In genomic region chr4:119415072-119415753, GRCm38 (mm10) we compare ENCODE assay signal across 8 mouse cellular contexts. TPM values are rescaled to one million over a fixed set of nuclear protein-coding genes. Genes with fewer than 3 reads are reported as not detected.
DNase-seq lines count a peak whose midpoint lies in the region; ATAC-seq and TF ChIP-seq lines count a peak whose summit lies in the region.

Gene Ccdc30 (minus strand): TSS chr4:119415521.

- peaks cover 2 to 11% of the 10 kb centered on the region in 2 experiments; a peak in 2 of 4 replicates for H3K4me1 ChIP-seq in ES-E14 (ENCODE audit: control insufficient read depth in 2 of 2, insufficient read depth in 2 of 2, low read length in 2 of 2, poor library complexity in 1 of 2)
- no peaks in the 10 kb centered on the region for H3K4me1 ChIP-seq in cerebellum, adult 2 months (ENCODE audit: control insufficient read depth, insufficient read depth, low read length)
- H3K4me1 ChIP-seq in lung, adult 2 months (ENCODE audit: control insufficient read depth, insufficient read depth, low read length) = peaks cover 4% of the 10 kb centered on the region
- peaks cover 16% of the 10 kb centered on the region; the same call in 1 of the 2 replicates for H3K4me1 ChIP-seq in neural tube, embryonic 14.5 days (ENCODE audit: control insufficient read depth, insufficient read depth, low read length)
- H3K4me1 ChIP-seq in testis, adult 2 months (ENCODE audit: control insufficient read depth, insufficient read depth, low read length) = peaks cover 6% of the 10 kb centered on the region

- TF ChIP-seq CTCF in cerebellum, adult 2 months (IDR thresholded peaks at IDR 0.05; ENCODE audit: borderline replicate concordance, insufficient read depth, low read depth, low read length) = no peak
- no peak for TF ChIP-seq CTCF in lung, adult 2 months (IDR thresholded peaks at IDR 0.05; ENCODE audit: insufficient read depth, low read length)
- no peak for TF ChIP-seq CTCF in testis, adult 2 months (IDR thresholded peaks at IDR 0.05; ENCODE audit: control insufficient read depth, insufficient read depth, insufficient replicate concordance, low read depth, low read length)

- DNase-seq in ES-E14 (ENCODE audit: low read depth, low spot score) = peak; percentile 91
- DNase-seq in cerebellum, adult 2 months = peak; percentile 91 to 92
- peak; percentile 95 for DNase-seq in layer of hippocampus, adult 8-10 months (ENCODE audit: low spot score in 2 of 2)
- DNase-seq in lung, adult 2 months = peak; percentile 79

- H3K4me2 ChIP-seq in neural tube, embryonic 14.5 days (ENCODE audit: low read depth, low read length) = peak within 1 kb of the TSS; percentile 72

- no peaks in the 10 kb centered on the region for H3K27me3 ChIP-seq in cerebellum, adult 2 months (ENCODE audit: control insufficient read depth, insufficient read depth, low read length)
- no peaks in the 10 kb centered on the region for H3K27me3 ChIP-seq in neural tube, embryonic 14.5 days (ENCODE audit: control insufficient read depth, insufficient read depth, low read length)
- H3K27me3 ChIP-seq in testis, adult 2 months (ENCODE audit: control insufficient read depth, insufficient read depth, low read length) = no peaks in the 10 kb centered on the region

- H3K9ac ChIP-seq in ES-E14 (ENCODE audit: insufficient read depth, low read depth, low read length, poor library complexity, severe bottlenecking) = peak within 1 kb of the TSS; percentile 78
- peak within 1 kb of the TSS; percentile 50 for H3K9ac ChIP-seq in neural tube, embryonic 14.5 days (replicated peaks; ENCODE audit: low read depth, low read length)

- peak within 1 kb of the TSS; percentile 50 to 78 for H3K4me3 ChIP-seq in ES-E14 (ENCODE audit: insufficient read depth in 1 of 2, low read depth in 1 of 2, low read length in 2 of 2, poor library complexity in 1 of 2, severe bottlenecking in 1 of 2)
- H3K4me3 ChIP-seq in cerebellum, adult 2 months (replicated peaks; ENCODE audit: insufficient read depth, low read depth, low read length) = peak within 1 kb of the TSS; percentile 91
- peak within 1 kb of the TSS; percentile 65 for H3K4me3 ChIP-seq in lung, adult 2 months (replicated peaks; ENCODE audit: extremely low read depth, low read depth, low read length)
- peak within 1 kb of the TSS; percentile 50 for H3K4me3 ChIP-seq in neural tube, embryonic 14.5 days (ENCODE audit: low read depth, low read length)
- peak within 1 kb of the TSS; percentile 85 for H3K4me3 ChIP-seq in testis, adult 2 months (ENCODE audit: control insufficient read depth, low read depth, low read length)

- in situ Hi-C loops in ES-E14 (cut with MboI; ENCODE audit: low sequenced_read_pairs in 2 of 2, unreplicated experiment in 2 of 2) = no loop called here

- 0 out of 2 replicates have a peak, but pooled peaks have one; percentile 18 for TF ChIP-seq POLR2A in cerebellum, adult 2 months (IDR thresholded peaks at IDR 0.05; ENCODE audit: borderline replicate concordance, insufficient read depth, low read length)
- no peak for TF ChIP-seq POLR2A in lung, adult 2 months (IDR thresholded peaks at IDR 0.05; ENCODE audit: borderline replicate concordance, extremely low read depth, low read depth, low read length)
- peak; percentile 52; the same call in 1 of the 2 replicates for TF ChIP-seq POLR2A in testis, adult 2 months (IDR thresholded peaks at IDR 0.05; ENCODE audit: control insufficient read depth, low read depth, low read length)

- no peak within 1 kb of the TSS for H3K27ac ChIP-seq in ES-E14 (ENCODE audit: insufficient read depth, low read depth, low read length, poor library complexity, severe bottlenecking)
- no peak within 1 kb of the TSS for H3K27ac ChIP-seq in cerebellum, adult 2 months (ENCODE audit: insufficient read depth, low read length)
- H3K27ac ChIP-seq in neural tube, embryonic 14.5 days (ENCODE audit: low read depth, low read length) = peak within 1 kb of the TSS; percentile 50
- H3K27ac ChIP-seq in testis, adult 2 months (ENCODE audit: control insufficient read depth, insufficient read depth, low read depth, low read length) = no peak within 1 kb of the TSS

- ATAC-seq in frontal cortex, adult (ENCODE audit: low TSS enrichment) = peak; percentile 100
- ATAC-seq in hematopoietic stem cell, adult 5-6 weeks (replicated peaks in 1 of 2; ENCODE audit: insufficient read depth in 1 of 2, low FRiP score in 2 of 2, low TSS enrichment in 1 of 2, low read depth in 1 of 2, poor library complexity in 2 of 2, severe bottlenecking in 2 of 2) = peak; percentile 98 to 99
- peak; percentile 100 for ATAC-seq in neural tube, embryonic 14.5 days (ENCODE audit: low read depth)

- under 1% methylated on average over 49 of the region's 49 CpGs for WGBS in cerebellum, adult 2 months
- WGBS in lung, adult 2 months = 1% methylated on average over 49 of the region's 49 CpGs
- under 1% methylated on average over 49 of the region's 49 CpGs for WGBS in neural tube, embryonic 14.5 days

- H3K36me3 ChIP-seq in ES-E14 (ENCODE audit: control insufficient read depth, insufficient read depth, low read length, poor library complexity, severe bottlenecking) = 0 out of 2 replicates have a peak, but pooled peaks cover 2% of the 10 kb centered on the region
- no peaks in the 10 kb centered on the region for H3K36me3 ChIP-seq in neural tube, embryonic 14.5 days (ENCODE audit: control insufficient read depth, insufficient read depth, low read length)
- H3K36me3 ChIP-seq in testis, adult 2 months (ENCODE audit: control insufficient read depth, insufficient read depth, low read length) = no peaks in the 10 kb centered on the region

- no peaks in the 10 kb centered on the region for H3K9me3 ChIP-seq in ES-E14 (ENCODE audit: control insufficient read depth, insufficient read depth, low read depth, low read length)
- H3K9me3 ChIP-seq in neural tube, embryonic 14.5 days (ENCODE audit: control insufficient read depth, low read length) = no peaks in the 10 kb centered on the region

TF ChIP-seq in ES-E14, 5 proteins besides CTCF, POLR2A, EP300 and RAD21:
- TF ChIP-seq ZNF384 (IDR thresholded peaks at IDR 0.05; ENCODE audit: low read depth, low read length) (no peak), CHD2 (IDR thresholded peaks at IDR 0.05; ENCODE audit: low read depth, low read length) (no peak), ZC3H11A (IDR thresholded peaks at IDR 0.05; ENCODE audit: borderline replicate concordance, low read depth, low read length) (no peak), HCFC1 (IDR thresholded peaks at IDR 0.05; ENCODE audit: borderline replicate concordance, insufficient read depth, low read length) (0 out of 2 replicates have a peak, but pooled peaks have one; percentile 5)

RNA-seq across cellular contexts. Expression of gene Ccdc30, which starts in this region (rescaled TPM):
- total RNA-seq in ES-E14 (2012; rRNA removed) = 2.7 and 3.1 TPM in 2 replicates
- polyA plus RNA-seq in cerebellum, adult 2 months (2012; rRNA removed) = 8.8 and 9.7 TPM in 2 replicates
- 6.6 and 8.5 TPM in 2 replicates for total RNA-seq in hematopoietic stem cell, adult 5-6 weeks (2017)
- 10 to 100 TPM; 20.5 to 25.5 (median 22.6) TPM for total RNA-seq in layer of hippocampus, adult 8-10 months (2022)
- 3.4 and 4.2 TPM in 2 replicates for polyA plus RNA-seq in lung, adult 2 months (2012; rRNA removed)
- polyA plus RNA-seq in neural tube, embryonic 14.5 days (2014; fragmentation: Nextera tagmentation; extraction: Ambion mirVana) = 24.9 and 26.6 TPM in 2 replicates
- 182 and 206 TPM in 2 replicates for polyA plus RNA-seq in testis, adult 2 months (2012; rRNA removed)
